8 mouse cellular contexts compared by ENCODE assay signal in the genomic region with DNA sequence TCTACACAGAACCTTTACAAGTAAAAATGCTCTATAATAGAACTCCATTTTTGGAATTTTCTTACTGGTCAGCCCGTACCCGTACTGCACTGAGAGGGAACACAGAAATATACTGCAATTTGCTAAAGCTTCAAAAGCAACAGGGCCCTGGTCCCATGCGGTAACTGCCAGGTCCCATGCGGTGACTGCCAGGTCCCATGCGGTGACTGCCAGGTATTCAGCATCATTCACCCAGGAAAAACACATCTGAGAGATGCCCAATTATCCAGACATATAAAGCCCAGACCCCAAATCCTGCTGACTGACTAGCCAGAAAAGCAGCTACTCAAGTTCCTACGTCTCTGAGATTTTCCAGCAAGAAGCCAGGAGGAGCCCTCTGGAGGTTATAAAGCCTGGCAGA. TPM values are rescaled to one million over a fixed set of nuclear protein-coding genes. Genes with fewer than 3 reads are reported as not detected.
A peak's percentile ranks its signal among the peaks of the same experiment; 100 is the strongest.
DNase-seq lines count a peak whose midpoint lies in the region; ATAC-seq and TF ChIP-seq lines count a peak whose summit lies in the region.

No protein-coding gene starts in this region.

- no peaks in the 10 kb centered on the region for H3K27me3 ChIP-seq in heart, embryonic 12.5 days (replicated peaks)
- H3K27me3 ChIP-seq in hindbrain, embryonic 10.5 days (ENCODE audit: insufficient read depth, poor library complexity, severe bottlenecking), result no peaks in the 10 kb centered on the region
- H3K27me3 ChIP-seq in midbrain, embryonic 11.5 days (ENCODE audit: control insufficient read depth, insufficient read depth, low read length), result no peaks in the 10 kb centered on the region

- peaks cover 63% of the 10 kb centered on the region for H3K4me1 ChIP-seq in heart, embryonic 12.5 days (replicated peaks)
- peaks cover 37% of the 10 kb centered on the region for H3K4me1 ChIP-seq in bone marrow macrophage, adult 2 months (ENCODE audit: control insufficient read depth, insufficient read depth, low read length)
- H3K4me1 ChIP-seq in hindbrain, embryonic 10.5 days (replicated peaks), result peaks cover 67% of the 10 kb centered on the region
- peaks cover 23% of the 10 kb centered on the region for H3K4me1 ChIP-seq in midbrain, embryonic 11.5 days (ENCODE audit: control insufficient read depth, insufficient read depth, low read length)

- no peak for DNase-seq in heart, postnatal 14 days
- DNase-seq in hindbrain, embryonic 10.5 days (ENCODE audit: low spot score), result no peak
- DNase-seq in midbrain, embryonic 11.5 days (ENCODE audit: low spot score, missing footprints), result no peak
- DNase-seq in urinary bladder, adult 18-20 months (ENCODE audit: low spot score in 2 of 2), result no peak
- DNase-seq in urinary bladder, postnatal 25 days (ENCODE audit: low spot score), result no peak
- DNase-seq in right cerebral cortex, postnatal 10 days (ENCODE audit: low spot score in 2 of 2), result no peak

- no peaks in the 10 kb centered on the region for H3K9me3 ChIP-seq in heart, embryonic 12.5 days (replicated peaks)
- no peaks in the 10 kb centered on the region for H3K9me3 ChIP-seq in hindbrain, embryonic 10.5 days
- no peaks in the 10 kb centered on the region for H3K9me3 ChIP-seq in midbrain, embryonic 11.5 days (ENCODE audit: control insufficient read depth, low read length)

- no peak for ATAC-seq in heart, embryonic 12.5 days (ENCODE audit: insufficient number of reproducible peaks, low FRiP score)
- no peak for ATAC-seq in midbrain, embryonic 11.5 days (ENCODE audit: low FRiP score)

- H3K9ac ChIP-seq in heart, embryonic 12.5 days, result peak overlapping the region; percentile 97
- H3K9ac ChIP-seq in midbrain, embryonic 11.5 days (ENCODE audit: low read length), result peak overlapping the region; percentile 2; the same call in 1 of the 2 replicates

- H3K27ac ChIP-seq in heart, embryonic 12.5 days (ENCODE audit: poor library complexity, severe bottlenecking), result peak overlapping the region; percentile 75; the same call in 1 of the 2 replicates
- no peak overlapping the region for H3K27ac ChIP-seq in bone marrow macrophage, adult 2 months (ENCODE audit: insufficient read depth, low read depth, low read length)
- H3K27ac ChIP-seq in hindbrain, embryonic 10.5 days, result no peak overlapping the region
- no peak overlapping the region for H3K27ac ChIP-seq in midbrain, embryonic 11.5 days (ENCODE audit: low read depth, low read length)

- TF ChIP-seq CTCF in bone marrow macrophage, adult 2 months (IDR thresholded peaks at IDR 0.05; ENCODE audit: low read depth, low read length), result no peak

- no peak for TF ChIP-seq POLR2A in bone marrow macrophage, adult 2 months (IDR thresholded peaks at IDR 0.05; ENCODE audit: borderline replicate concordance, low read depth, low read length)

- H3K4me2 ChIP-seq in heart, embryonic 12.5 days, result peak overlapping the region; percentile 95
- peak overlapping the region; percentile 66; the same call in 1 of the 2 replicates for H3K4me2 ChIP-seq in midbrain, embryonic 11.5 days

- intact Hi-C loops in heart, postnatal 14 days (cut with DNase I), result no loop called here

- WGBS in heart, embryonic 12.5 days, result 73% methylated on average over 6 of the region's 6 CpGs
- 89% methylated on average over 6 of the region's 6 CpGs for WGBS in hindbrain, embryonic 10.5 days
- WGBS in midbrain, embryonic 11.5 days, result 92% methylated on average over 6 of the region's 6 CpGs

- H3K4me3 ChIP-seq in heart, embryonic 12.5 days, result peak overlapping the region; percentile 91
- H3K4me3 ChIP-seq in bone marrow macrophage, adult 2 months (ENCODE audit: insufficient read depth, low read length), result peak overlapping the region; percentile 99
- H3K4me3 ChIP-seq in hindbrain, embryonic 10.5 days, result peak overlapping the region; percentile 97
- H3K4me3 ChIP-seq in midbrain, embryonic 11.5 days (ENCODE audit: low read depth, low read length), result no peak overlapping the region

- H3K36me3 ChIP-seq in heart, embryonic 12.5 days, result peaks cover 2% of the 10 kb centered on the region; the same call in 1 of the 2 replicates
- peaks cover 10% of the 10 kb centered on the region; the same call in 1 of the 2 replicates for H3K36me3 ChIP-seq in hindbrain, embryonic 10.5 days
- H3K36me3 ChIP-seq in midbrain, embryonic 11.5 days (ENCODE audit: control insufficient read depth, insufficient read depth, low read length), result no peaks in the 10 kb centered on the region

RNA-seq across cellular contexts. Expression of gene Josd1, which starts 3.1 kb away (rescaled TPM):
- 29.0 and 29.1 TPM in 2 replicates for polyA plus RNA-seq in heart, embryonic 12.5 days (2016; fragmentation: Nextera tagmentation; extraction: Ambion mirVana)
- 10 to 100 TPM; 28.1 to 30.9 TPM for total RNA-seq in heart, postnatal 14 days (2021)
- polyA plus RNA-seq in bone marrow macrophage, adult 2 months (2012; ENCODE audit: insufficient read depth, insufficient read length, missing spikeins), result 20.2 and 21.0 TPM in 2 replicates
- 18.6 and 20.7 TPM in 2 replicates for polyA plus RNA-seq in hindbrain, embryonic 10.5 days (2016; fragmentation: Nextera tagmentation; extraction: Ambion mirVana)
- polyA plus RNA-seq in midbrain, embryonic 11.5 days (2014; fragmentation: Nextera tagmentation; extraction: Ambion mirVana), result 12.9 and 14.0 TPM in 2 replicates

RNA-seq across cellular contexts. Expression of gene Gtpbp1, which starts 6.0 kb away (rescaled TPM):
- 32.8 and 33.6 TPM in 2 replicates for polyA plus RNA-seq in heart, embryonic 12.5 days (2016; fragmentation: Nextera tagmentation; extraction: Ambion mirVana)
- 10 to 100 TPM; 30.3 to 33.2 TPM for total RNA-seq in heart, postnatal 14 days (2021)
- 27.1 and 32.7 TPM in 2 replicates for polyA plus RNA-seq in bone marrow macrophage, adult 2 months (2012; ENCODE audit: insufficient read depth, insufficient read length, missing spikeins)
- 44.7 and 44.8 TPM in 2 replicates for polyA plus RNA-seq in hindbrain, embryonic 10.5 days (2016; fragmentation: Nextera tagmentation; extraction: Ambion mirVana)
- polyA plus RNA-seq in midbrain, embryonic 11.5 days (2014; fragmentation: Nextera tagmentation; extraction: Ambion mirVana), result 31.9 and 37.5 TPM in 2 replicates

RNA-seq across cellular contexts. Expression of gene Tomm22, which starts 14.0 kb away (rescaled TPM):
- polyA plus RNA-seq in heart, embryonic 12.5 days (2016; fragmentation: Nextera tagmentation; extraction: Ambion mirVana), result 234 and 237 TPM in 2 replicates
- 100 to 1,000 TPM; 109 to 139 TPM for total RNA-seq in heart, postnatal 14 days (2021)
- polyA plus RNA-seq in bone marrow macrophage, adult 2 months (2012; ENCODE audit: insufficient read depth, insufficient read length, missing spikeins), result 129 and 135 TPM in 2 replicates
- polyA plus RNA-seq in hindbrain, embryonic 10.5 days (2016; fragmentation: Nextera tagmentation; extraction: Ambion mirVana), result 280 and 301 TPM in 2 replicates
- 327 and 349 TPM in 2 replicates for polyA plus RNA-seq in midbrain, embryonic 11.5 days (2014; fragmentation: Nextera tagmentation; extraction: Ambion mirVana)

RNA-seq across cellular contexts. Expression of gene Cby1, which starts 25.6 kb away (rescaled TPM):
- 40.9 and 42.0 TPM in 2 replicates for polyA plus RNA-seq in heart, embryonic 12.5 days (2016; fragmentation: Nextera tagmentation; extraction: Ambion mirVana)
- 10 to 100 TPM; 24.7 to 24.9 TPM for total RNA-seq in heart, postnatal 14 days (2021)
- polyA plus RNA-seq in bone marrow macrophage, adult 2 months (2012; ENCODE audit: insufficient read depth, insufficient read length, missing spikeins), result 12.5 and 14.7 TPM in 2 replicates
- polyA plus RNA-seq in hindbrain, embryonic 10.5 days (2016; fragmentation: Nextera tagmentation; extraction: Ambion mirVana), result 71.0 and 91.5 TPM in 2 replicates
- 85.1 and 87.4 TPM in 2 replicates for polyA plus RNA-seq in midbrain, embryonic 11.5 days (2014; fragmentation: Nextera tagmentation; extraction: Ambion mirVana)

RNA-seq across cellular contexts. Expression of gene Fam227a, which starts 25.9 kb away (rescaled TPM):
- polyA plus RNA-seq in heart, embryonic 12.5 days (2016; fragmentation: Nextera tagmentation; extraction: Ambion mirVana), result 0.60 and 0.93 TPM in 2 replicates
- total RNA-seq in heart, postnatal 14 days (2021), result 1 to 10 TPM; 1.4 to 2.1 TPM
- 2.2 and 2.6 TPM in 2 replicates for polyA plus RNA-seq in bone marrow macrophage, adult 2 months (2012; ENCODE audit: insufficient read depth, insufficient read length, missing spikeins)
- 2.2 and 2.4 TPM in 2 replicates for polyA plus RNA-seq in hindbrain, embryonic 10.5 days (2016; fragmentation: Nextera tagmentation; extraction: Ambion mirVana)
- polyA plus RNA-seq in midbrain, embryonic 11.5 days (2014; fragmentation: Nextera tagmentation; extraction: Ambion mirVana), result 2.2 and 3.7 TPM in 2 replicates
